Mouse (Mus musculus): ENCODE results near the gene Rpl23a.

Rpl23a gene

GRCm38 (mm10) chr11:78182961-78183844 is at the start of gene Rpl23a:
Gene Rpl23a (minus strand): TSS chr11:78183584.
- DNase-seq (ENCODE audit: low spot score), result peak; percentile 87

- no peak for DNase-seq (ENCODE audit: low spot score)
These were observed 48.1 kb upstream of the Rpl23a start for GRCm38 (mm10) chr11:78231518-78231917.

- no peak for DNase-seq (ENCODE audit: low spot score)
These were observed 40.2 kb upstream of the Rpl23a start for GRCm38 (mm10) chr11:78223586-78223985.

GRCm38 (mm10) chr11:78215709-78216317 is 32.4 kb upstream of the Rpl23a start:
- no peak for DNase-seq (ENCODE audit: low spot score)

GRCm38 (mm10) chr11:78213086-78213817 is 29.9 kb upstream of the Rpl23a start:
- no peak for DNase-seq (ENCODE audit: low spot score)

GRCm38 (mm10) chr11:78211513-78211912 is 28.1 kb upstream of the Rpl23a start:
- no peak for DNase-seq (ENCODE audit: low spot score)

- no peak for DNase-seq (ENCODE audit: low spot score)
These were observed 27.2 kb upstream of the Rpl23a start for GRCm38 (mm10) chr11:78210615-78211014.

- no peak for DNase-seq (ENCODE audit: low spot score)
These were observed 26.5 kb upstream of the Rpl23a start for GRCm38 (mm10) chr11:78209886-78210285.

- no peak for DNase-seq (ENCODE audit: low spot score)
These were observed 23.8 kb upstream of the Rpl23a start for GRCm38 (mm10) chr11:78207190-78207589.

- DNase-seq (ENCODE audit: low spot score), result no peak
These were observed 22.2 kb upstream of the Rpl23a start for GRCm38 (mm10) chr11:78205361-78206206.

GRCm38 (mm10) chr11:78204287-78204686 is 20.9 kb upstream of the Rpl23a start:
- DNase-seq (ENCODE audit: low spot score), result no peak

GRCm38 (mm10) chr11:78202372-78202771 is 19.0 kb upstream of the Rpl23a start:
- no peak for DNase-seq (ENCODE audit: low spot score)

GRCm38 (mm10) chr11:78195101-78195863 is 11.9 kb upstream of the Rpl23a start:
- no peak for DNase-seq (ENCODE audit: low spot score)

- DNase-seq (ENCODE audit: low spot score), result no peak
These were observed 11.2 kb upstream of the Rpl23a start for GRCm38 (mm10) chr11:78194411-78195100.

- DNase-seq (ENCODE audit: low spot score), result no peak
These were observed 9.7 kb upstream of the Rpl23a start, which contains the start of gene Proca1 for GRCm38 (mm10) chr11:78193113-78193512. Gene Proca1 (plus strand): TSS chr11:78193392.

- no peak for DNase-seq (ENCODE audit: low spot score)
These were observed 6.7 kb upstream of the Rpl23a start for GRCm38 (mm10) chr11:78190041-78190440.

GRCm38 (mm10) chr11:78189234-78190040 is 6.1 kb upstream of the Rpl23a start:
- DNase-seq (ENCODE audit: low spot score), result peak; percentile 68

GRCm38 (mm10) chr11:78188331-78189233 is 5.2 kb upstream of the Rpl23a start, which contains the start of gene Rab34:
Gene Rab34 (plus strand): TSS chr11:78188430.
- DNase-seq (ENCODE audit: low spot score), result peak; percentile 71
